ENCODE assay signal across 8 mouse cellular contexts in the genomic region with DNA sequence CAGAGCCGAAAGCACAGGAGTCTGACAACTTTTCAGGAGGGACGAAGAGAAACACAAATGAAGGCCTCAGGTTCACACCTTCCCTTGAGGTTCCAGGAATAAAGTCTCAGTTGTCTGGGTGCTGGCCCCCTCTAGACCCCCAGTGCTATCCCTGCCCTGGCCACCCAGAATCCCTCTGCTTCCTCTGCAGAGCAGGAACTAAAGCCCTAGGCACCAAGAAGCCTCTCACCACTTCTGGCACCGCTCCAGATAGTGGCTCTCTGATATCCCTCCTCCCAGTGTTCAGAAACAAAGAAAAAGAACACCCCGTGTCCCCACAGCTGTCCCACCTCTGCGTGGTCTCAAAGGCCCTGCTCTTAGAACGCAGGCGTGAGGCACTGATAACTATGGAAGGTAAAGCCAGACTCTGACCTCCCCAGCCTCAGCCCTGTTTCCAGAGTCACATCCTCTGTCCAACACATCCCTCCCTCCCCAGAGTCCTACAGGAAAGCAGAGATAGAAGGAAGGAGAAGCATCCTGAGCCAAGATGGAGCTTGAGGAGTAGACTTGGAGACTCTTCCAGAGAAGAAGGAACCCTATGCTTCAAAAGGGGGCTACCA. TPM values are rescaled to one million over a fixed set of nuclear protein-coding genes. Genes with fewer than 3 reads are reported as not detected.
DNase-seq lines count a peak whose midpoint lies in the region; ATAC-seq lines count a peak whose summit lies in the region.

A gene (plus strand): TSS at position 549 of the 599 bp plus-strand sequence.

- peak within 1 kb of the TSS; percentile 35 for H3K4me3 ChIP-seq in hindbrain, embryonic 15.5 days
- H3K4me3 ChIP-seq in limb, embryonic 12.5 days (replicated peaks), result peak within 1 kb of the TSS; percentile 44
- H3K4me3 ChIP-seq in midbrain, embryonic 10.5 days, result peak within 1 kb of the TSS; percentile 45

- no peaks in the 10 kb centered on the region for H3K36me3 ChIP-seq in hindbrain, embryonic 15.5 days
- H3K36me3 ChIP-seq in limb, embryonic 12.5 days, result peaks cover 59% of the 10 kb centered on the region
- H3K36me3 ChIP-seq in midbrain, embryonic 10.5 days, result no peaks in the 10 kb centered on the region

- peak within 1 kb of the TSS; percentile 75 for H3K27ac ChIP-seq in hindbrain, embryonic 15.5 days (replicated peaks)
- peak within 1 kb of the TSS; percentile 88 for H3K27ac ChIP-seq in limb, embryonic 12.5 days
- peak within 1 kb of the TSS; percentile 81 for H3K27ac ChIP-seq in midbrain, embryonic 10.5 days (replicated peaks)

- H3K9me3 ChIP-seq in hindbrain, embryonic 15.5 days, result no peaks in the 10 kb centered on the region
- H3K9me3 ChIP-seq in limb, embryonic 12.5 days, result no peaks in the 10 kb centered on the region
- no peaks in the 10 kb centered on the region for H3K9me3 ChIP-seq in midbrain, embryonic 10.5 days (replicated peaks)

- DNase-seq in kidney, adult 9 months, result peak; percentile 59
- no peak for DNase-seq in kidney, adult 18-20 months
- no peak for DNase-seq in adrenal gland, postnatal 4 days (ENCODE audit: low spot score in 2 of 2)
- peak; percentile 44 for DNase-seq in gastrocnemius, postnatal 10 days
- no peak for DNase-seq in midbrain, embryonic 10.5 days (ENCODE audit: low spot score)
- peak; percentile 33 for DNase-seq in thymus, postnatal 4 days

- peak within 1 kb of the TSS; percentile 17 for H3K9ac ChIP-seq in hindbrain, embryonic 15.5 days
- peak within 1 kb of the TSS; percentile 65 for H3K9ac ChIP-seq in limb, embryonic 12.5 days (replicated peaks)

- peak; percentile 43 for ATAC-seq in hindbrain, embryonic 15.5 days (ENCODE audit: low FRiP score, low read depth)
- ATAC-seq in limb, embryonic 12.5 days (ENCODE audit: insufficient number of reproducible peaks, insufficient read depth, low FRiP score, low TSS enrichment, low read depth), result no peak

- peak within 1 kb of the TSS; percentile 53 for H3K4me2 ChIP-seq in hindbrain, embryonic 15.5 days
- peak within 1 kb of the TSS; percentile 81 for H3K4me2 ChIP-seq in limb, embryonic 12.5 days

- H3K4me1 ChIP-seq in hindbrain, embryonic 15.5 days (replicated peaks), result peaks cover 38% of the 10 kb centered on the region
- peaks cover 38% of the 10 kb centered on the region for H3K4me1 ChIP-seq in limb, embryonic 12.5 days (replicated peaks)
- peaks cover 25% of the 10 kb centered on the region for H3K4me1 ChIP-seq in midbrain, embryonic 10.5 days

- WGBS in hindbrain, embryonic 15.5 days, result 23% methylated on average over 7 of the region's 7 CpGs
- WGBS in limb, embryonic 12.5 days, result 24% methylated on average over 7 of the region's 7 CpGs
- 53% methylated on average over 7 of the region's 7 CpGs for WGBS in midbrain, embryonic 10.5 days

- no peaks in the 10 kb centered on the region for H3K27me3 ChIP-seq in hindbrain, embryonic 15.5 days
- H3K27me3 ChIP-seq in limb, embryonic 12.5 days, result no peaks in the 10 kb centered on the region
- no peaks in the 10 kb centered on the region for H3K27me3 ChIP-seq in midbrain, embryonic 10.5 days (ENCODE audit: low read depth, poor library complexity, severe bottlenecking)

RNA-seq across cellular contexts. Expression of the gene that starts here (rescaled TPM):
- 100 to 1,000 TPM; 194 to 220 TPM for total RNA-seq in adrenal gland, postnatal 4 days (2021)
- total RNA-seq in gastrocnemius, postnatal 10 days (2021), result 10 to 100 TPM; 10.8 to 15.2 TPM
- polyA plus RNA-seq in hindbrain, embryonic 15.5 days (2015; fragmentation: Nextera tagmentation; extraction: Ambion mirVana), result 23.0 and 27.2 TPM in 2 replicates
- polyA plus RNA-seq in limb, embryonic 12.5 days (2016; fragmentation: Nextera tagmentation; extraction: Ambion mirVana), result 37.4 and 38.9 TPM in 2 replicates
- polyA plus RNA-seq in midbrain, embryonic 10.5 days (2016; fragmentation: Nextera tagmentation; extraction: Ambion mirVana), result 10.9 and 14.4 TPM in 2 replicates

Comparison
In these comparisons a context has a peak if more than half of its experiments do, and no peak if none do; other contexts are left out.
1. RNA of the gene that starts here (total RNA-seq): 194 to 220 TPM in adrenal gland, postnatal 4 days; 10.8 to 15.2 TPM in gastrocnemius, postnatal 10 days; every median in the first group is over 10 times any median in the second.
2. DNase-seq: peak in kidney, adult 9 months (single experiment), gastrocnemius, postnatal 10 days (single experiment) and thymus, postnatal 4 days (single experiment); none in kidney, adult 18-20 months (single experiment), adrenal gland, postnatal 4 days (0 of 2) and midbrain, embryonic 10.5 days (single experiment).
3. Peak in every context shown above with its lines, with median percentiles within 50 percentile points of each other: H3K27ac ChIP-seq and H3K4me3 ChIP-seq.